Mouse (Mus musculus): ENCODE data around the gene Tmem229a. TPM values are rescaled to one million over a fixed set of nuclear protein-coding genes. Genes with fewer than 3 reads are reported as not detected.

Tmem229a gene
- polyA plus RNA-seq, 1 experiment from 2014 or later, result 1.0 TPM

DNA sequence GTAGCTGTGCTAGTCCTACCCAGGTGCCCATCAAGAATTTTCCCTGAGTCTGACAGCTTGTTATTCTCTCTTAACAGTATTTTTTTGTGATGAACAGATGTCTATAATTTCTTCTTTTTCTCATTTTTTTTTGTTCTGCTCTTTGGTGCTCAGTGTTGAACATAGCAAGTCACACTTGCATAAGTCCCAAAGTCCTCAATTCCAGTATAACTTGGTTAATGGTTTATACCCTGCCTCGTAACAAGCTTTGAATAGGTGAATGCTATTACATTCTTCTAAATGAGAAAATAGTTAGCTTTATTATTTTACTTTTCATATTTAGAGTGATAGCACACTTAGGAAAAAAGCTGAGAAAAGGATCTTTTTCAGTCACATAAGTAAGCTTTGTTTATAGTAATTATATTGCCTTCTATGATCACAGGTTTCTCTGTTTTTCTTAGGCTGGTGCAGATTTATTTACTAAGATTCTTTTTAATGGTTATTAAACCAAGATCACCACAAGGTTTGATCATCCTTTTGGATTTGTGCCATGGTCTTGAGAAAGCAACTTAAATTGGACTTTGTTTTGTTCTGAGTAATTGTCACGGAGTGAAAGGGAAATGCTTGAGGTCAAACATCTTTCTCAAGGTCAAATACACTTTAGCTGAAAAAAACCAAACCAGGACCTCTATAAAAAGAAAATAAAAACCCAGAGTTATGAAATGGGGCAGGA, 45.9 kb downstream of the Tmem229a start:
- Histone ChIP-seq H3K4me3 (ENCODE audit: low read depth, low read length) (no peak overlapping the region), H3K4me1 (ENCODE audit: control insufficient read depth, insufficient read depth, low read length) (no peaks in the 10 kb centered on the region), H3K9ac (replicated peaks; ENCODE audit: low read length) (no peak overlapping the region), H3K27me3 (ENCODE audit: control insufficient read depth, insufficient read depth, low read length) (no peaks in the 10 kb centered on the region), H3K4me2 (ENCODE audit: low read depth, low read length) (no peak overlapping the region), H3K36me3 (replicated peaks; ENCODE audit: control insufficient read depth, insufficient read depth, low read depth, low read length) (no peaks in the 10 kb centered on the region), H3K9me3 (replicated peaks; ENCODE audit: control insufficient read depth, low read length) (no peaks in the 10 kb centered on the region), H3K27ac (replicated peaks; ENCODE audit: low read depth, low read length) (no peak overlapping the region)
- ATAC-seq (replicated peaks; ENCODE audit: insufficient number of reproducible peaks, low FRiP score, low TSS enrichment, low read depth) (no peak), DNase-seq (ENCODE audit: low spot score) (no peak)
- 71% methylated on average over 2 of the region's 2 CpGs for WGBS

DNA sequence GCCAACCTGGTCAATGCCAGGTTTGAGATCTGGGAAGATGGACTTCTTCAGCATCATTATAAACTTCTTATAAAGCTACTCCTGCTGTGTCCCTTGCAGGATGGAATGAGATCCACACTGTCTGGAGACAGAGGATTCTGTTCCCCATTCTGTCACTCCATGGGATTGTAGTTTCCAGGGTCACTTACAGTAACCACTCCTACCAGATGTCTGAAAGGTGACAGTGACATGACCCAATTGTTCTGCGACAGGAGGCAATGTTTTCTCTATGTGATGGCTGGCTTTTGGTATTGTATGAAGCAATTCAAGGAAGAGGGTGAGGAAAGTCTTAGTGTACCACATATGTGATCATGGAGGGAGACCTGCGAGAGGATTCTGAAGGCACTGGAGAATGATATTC, 48.3 kb downstream of the Tmem229a start:
- Histone ChIP-seq H3K9me3 (replicated peaks; ENCODE audit: control insufficient read depth, low read length) (no peaks in the 10 kb centered on the region), H3K4me2 (ENCODE audit: low read depth, low read length) (no peak overlapping the region), H3K36me3 (replicated peaks; ENCODE audit: control insufficient read depth, insufficient read depth, low read depth, low read length) (no peaks in the 10 kb centered on the region), H3K27ac (replicated peaks; ENCODE audit: low read depth, low read length) (no peak overlapping the region), H3K4me1 (ENCODE audit: control insufficient read depth, insufficient read depth, low read length) (no peaks in the 10 kb centered on the region), H3K27me3 (ENCODE audit: control insufficient read depth, insufficient read depth, low read length) (no peaks in the 10 kb centered on the region), H3K9ac (replicated peaks; ENCODE audit: low read length) (no peak overlapping the region), H3K4me3 (ENCODE audit: low read depth, low read length) (no peak overlapping the region)
- no peak for DNase-seq (ENCODE audit: low spot score)
- no peak for ATAC-seq (replicated peaks; ENCODE audit: insufficient number of reproducible peaks, low FRiP score, low TSS enrichment, low read depth)
- 82% methylated on average over 2 of the region's 2 CpGs for WGBS

DNA sequence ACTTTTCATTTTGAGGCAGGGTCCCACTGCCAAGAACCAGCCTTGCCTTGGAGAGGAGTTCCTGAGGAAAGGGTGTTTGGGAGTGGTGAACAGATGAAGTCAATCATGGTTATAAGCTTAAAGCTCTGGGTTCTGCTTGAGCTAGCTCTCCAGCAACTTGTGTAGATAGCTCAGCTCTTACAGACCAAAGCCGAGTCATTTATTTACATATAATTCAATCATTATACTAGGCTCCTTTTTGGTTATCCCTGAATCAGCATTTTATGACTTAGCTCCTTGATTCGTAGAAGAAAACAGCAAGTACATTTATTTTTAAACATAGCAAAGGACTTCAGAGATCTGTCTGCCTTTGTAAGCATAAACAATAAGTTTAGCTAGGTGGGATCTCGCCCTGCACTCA, 51.0 kb downstream of the Tmem229a start:
- H3K27me3 ChIP-seq (ENCODE audit: control insufficient read depth, insufficient read depth, low read length), result no peaks in the 10 kb centered on the region
- H3K4me3 ChIP-seq (ENCODE audit: low read depth, low read length), result no peak overlapping the region
- 70% methylated on average over 3 of the region's 3 CpGs for WGBS
- H3K9ac ChIP-seq (replicated peaks; ENCODE audit: low read length), result no peak overlapping the region
- ATAC-seq (replicated peaks; ENCODE audit: insufficient number of reproducible peaks, low FRiP score, low TSS enrichment, low read depth) (no peak), DNase-seq (ENCODE audit: low spot score) (no peak)
- no peaks in the 10 kb centered on the region for H3K36me3 ChIP-seq (replicated peaks; ENCODE audit: control insufficient read depth, insufficient read depth, low read depth, low read length)
- no peaks in the 10 kb centered on the region for H3K4me1 ChIP-seq (ENCODE audit: control insufficient read depth, insufficient read depth, low read length)
- no peak overlapping the region for H3K4me2 ChIP-seq (ENCODE audit: low read depth, low read length)
- no peaks in the 10 kb centered on the region for H3K9me3 ChIP-seq (replicated peaks; ENCODE audit: control insufficient read depth, low read length)
- no peak overlapping the region for H3K27ac ChIP-seq (replicated peaks; ENCODE audit: low read depth, low read length)

Other genes starting within 250 kb of the Tmem229a start
- gene Hyal6, start 223.1 kb downstream of the Tmem229a start, polyA plus RNA-seq (2014; fragmentation: Nextera tagmentation; extraction: Ambion mirVana), result not detected in 2 replicates
- not detected in 2 replicates for gene Hyal4, start 208.0 kb downstream of the Tmem229a start, polyA plus RNA-seq (2014; fragmentation: Nextera tagmentation; extraction: Ambion mirVana)
- gene Spam1, start 165.1 kb downstream of the Tmem229a start, polyA plus RNA-seq (2014; fragmentation: Nextera tagmentation; extraction: Ambion mirVana), result not detected in 2 replicates
- gene Hyal5, start 98.3 kb downstream of the Tmem229a start, polyA plus RNA-seq (2014; fragmentation: Nextera tagmentation; extraction: Ambion mirVana), result not detected in 2 replicates